Mouse (Mus musculus): ENCODE measurements around the gene Lgr4. TPM values are rescaled to one million over a fixed set of nuclear protein-coding genes. Genes with fewer than 3 reads are reported as not detected.
"Not testable (repeated sequence)": the region's sequence is repeated elsewhere in the genome, so short reads cannot be mapped to it uniquely, and the experiment has no call there.

Gene Lgr4
- 19.7 and 21.1 TPM in 2 replicates for polyA plus RNA-seq (2014; fragmentation: Nextera tagmentation; extraction: Ambion mirVana)

DNA sequence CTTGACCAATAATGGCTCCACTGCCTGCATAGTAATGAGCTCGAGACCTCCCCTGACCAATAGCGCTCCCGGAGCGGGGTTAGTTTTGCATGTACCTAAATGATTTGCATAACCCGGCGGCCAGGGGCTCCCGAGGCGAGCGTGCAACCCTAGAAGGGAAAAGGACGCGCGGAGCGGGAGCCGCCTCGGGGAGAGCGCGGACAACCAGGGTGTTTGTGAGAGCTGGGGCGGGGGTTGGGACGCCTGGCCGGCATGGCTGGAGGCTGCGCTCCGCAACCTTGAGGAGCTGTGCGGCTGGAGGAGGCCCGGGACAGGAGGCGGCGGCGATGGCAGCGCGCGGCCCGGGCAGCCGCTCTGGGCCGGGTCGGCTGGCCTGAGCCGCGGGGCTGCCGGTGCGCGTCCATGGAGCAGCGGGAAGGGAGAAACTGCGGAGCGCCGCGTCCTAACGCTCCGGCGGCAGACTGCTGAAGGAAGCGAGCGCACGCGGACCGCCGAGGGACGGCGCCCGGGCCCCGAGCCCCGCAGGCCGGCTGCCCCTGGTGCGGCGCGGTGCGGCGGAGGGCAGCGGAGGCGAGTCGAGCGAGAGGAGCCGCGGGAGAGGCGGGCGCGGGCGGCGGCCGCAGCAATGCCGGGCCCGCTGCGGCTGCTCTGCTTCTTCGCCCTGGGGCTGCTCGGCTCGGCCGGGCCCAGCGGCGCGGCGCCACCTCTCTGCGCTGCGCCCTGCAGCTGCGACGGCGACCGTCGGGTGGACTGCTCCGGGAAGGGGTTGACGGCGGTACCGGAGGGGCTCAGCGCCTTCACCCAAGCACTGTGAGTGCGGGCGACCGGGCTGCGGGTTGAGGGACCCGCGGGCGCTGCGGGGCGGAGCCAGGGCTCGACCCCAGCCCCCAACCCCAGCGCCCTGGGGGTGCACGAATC lies at the start of gene Lgr4:
Gene Lgr4 (plus strand): TSS at position 152 of the 918 bp plus-strand sequence.
- H3K4me3 ChIP-seq (ENCODE audit: low read depth, low read length): peak within 1 kb of the TSS; percentile 98
- DNase-seq (ENCODE audit: low spot score) (peak; percentile 94), ATAC-seq (ENCODE audit: insufficient read depth, low FRiP score, low TSS enrichment) (peak; percentile 98)
- WGBS: under 1% methylated on average over 58 of the region's 111 CpGs
- H3K9me3 ChIP-seq (ENCODE audit: control insufficient read depth, low read length): no peaks in the 10 kb centered on the region
- peak within 1 kb of the TSS; percentile 98 for H3K27ac ChIP-seq (ENCODE audit: low read depth, low read length)
- no peaks in the 10 kb centered on the region for H3K27me3 ChIP-seq (ENCODE audit: control insufficient read depth, insufficient read depth, low read length)
- peak within 1 kb of the TSS; percentile 96 for H3K9ac ChIP-seq (ENCODE audit: low read length)
- peaks cover 21% of the 10 kb centered on the region for H3K4me1 ChIP-seq (ENCODE audit: control insufficient read depth, insufficient read depth, low read length)
- H3K36me3 ChIP-seq (ENCODE audit: control insufficient read depth, insufficient read depth, low read length): no peaks in the 10 kb centered on the region
- H3K4me2 ChIP-seq (ENCODE audit: low read depth): peak within 1 kb of the TSS; percentile 91

DNA sequence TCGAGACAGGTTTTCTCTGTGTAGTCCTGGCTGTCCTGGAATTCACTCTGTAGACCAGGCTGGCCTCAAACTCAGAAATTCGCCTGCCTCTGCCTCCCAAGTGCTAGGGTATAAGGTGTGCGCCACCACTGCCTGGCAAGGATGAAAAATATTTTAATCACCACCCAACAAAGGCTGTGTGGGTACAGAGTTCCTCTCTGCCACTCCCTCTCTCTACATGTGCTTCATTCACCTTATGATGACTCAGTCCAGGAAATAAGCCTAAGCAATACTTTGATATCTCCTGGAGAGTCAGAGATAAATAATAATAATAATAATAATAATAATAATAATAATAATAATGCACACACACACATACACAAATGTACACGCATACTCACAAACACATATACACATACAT lies 38.0 kb upstream of the Lgr4 start:
- H3K9ac ChIP-seq (ENCODE audit: low read length); DNase-seq (ENCODE audit: low spot score); H3K27me3 ChIP-seq (ENCODE audit: control insufficient read depth, insufficient read depth, low read length); H3K4me2 ChIP-seq (ENCODE audit: low read depth); H3K36me3 ChIP-seq (ENCODE audit: control insufficient read depth, insufficient read depth, low read length); H3K9me3 ChIP-seq (ENCODE audit: control insufficient read depth, low read length); ATAC-seq (ENCODE audit: insufficient read depth, low FRiP score, low TSS enrichment); H3K27ac ChIP-seq (ENCODE audit: low read depth, low read length); H3K4me1 ChIP-seq (ENCODE audit: control insufficient read depth, insufficient read depth, low read length); H3K4me3 ChIP-seq (ENCODE audit: low read depth, low read length): not testable (repeated sequence)
- WGBS: 85% methylated on average over 4 of the region's 4 CpGs

DNA sequence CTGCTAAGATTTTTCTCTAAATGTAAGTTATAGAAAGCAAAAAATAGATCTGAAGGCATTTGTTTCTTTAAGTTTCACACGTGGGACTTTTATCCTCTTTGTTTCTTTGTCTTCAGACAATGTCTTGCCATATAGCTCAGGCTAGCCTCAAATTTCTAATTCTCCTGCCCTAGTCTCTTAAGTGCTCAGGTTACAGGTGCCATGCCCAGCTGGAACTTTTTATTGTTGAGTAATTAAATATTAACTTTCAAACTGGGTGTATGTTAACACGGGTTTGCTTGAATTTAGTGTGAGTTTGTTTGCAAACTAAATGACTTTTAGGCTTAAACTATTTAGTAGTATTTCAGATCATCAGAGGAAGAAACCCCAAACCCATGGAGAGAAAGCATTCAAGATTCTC lies 36.3 kb upstream of the Lgr4 start:
- Histone ChIP-seq H3K27ac (ENCODE audit: low read depth, low read length) (no peak overlapping the region), H3K4me2 (ENCODE audit: low read depth) (no peak overlapping the region), H3K36me3 (ENCODE audit: control insufficient read depth, insufficient read depth, low read length) (no peaks in the 10 kb centered on the region), H3K9ac (ENCODE audit: low read length) (no peak overlapping the region), H3K9me3 (ENCODE audit: control insufficient read depth, low read length) (no peaks in the 10 kb centered on the region), H3K4me1 (ENCODE audit: control insufficient read depth, insufficient read depth, low read length) (no peaks in the 10 kb centered on the region), H3K4me3 (ENCODE audit: low read depth, low read length) (no peak overlapping the region), H3K27me3 (ENCODE audit: control insufficient read depth, insufficient read depth, low read length) (no peaks in the 10 kb centered on the region)
- WGBS: 53% methylated on average over 2 of the region's 2 CpGs
- DNase-seq (ENCODE audit: low spot score): no peak
- no peak for ATAC-seq (ENCODE audit: insufficient read depth, low FRiP score, low TSS enrichment)

- whole genome bisulfite sequencing: 63% methylated on average over 1 of the region's 1 CpGs
- no peak overlapping the region for H3K4me3 ChIP-seq (ENCODE audit: low read depth, low read length)
- no peaks in the 10 kb centered on the region for H3K27me3 ChIP-seq (ENCODE audit: control insufficient read depth, insufficient read depth, low read length)
- no peak overlapping the region for H3K27ac ChIP-seq (ENCODE audit: low read depth, low read length)
- H3K4me2 ChIP-seq (ENCODE audit: low read depth): no peak overlapping the region
- DNase-seq (ENCODE audit: low spot score) (no peak), ATAC-seq (ENCODE audit: insufficient read depth, low FRiP score, low TSS enrichment) (no peak)
- no peaks in the 10 kb centered on the region for H3K36me3 ChIP-seq (ENCODE audit: control insufficient read depth, insufficient read depth, low read length)
- H3K9me3 ChIP-seq (ENCODE audit: control insufficient read depth, low read length): no peaks in the 10 kb centered on the region
- H3K4me1 ChIP-seq (ENCODE audit: control insufficient read depth, insufficient read depth, low read length): no peaks in the 10 kb centered on the region
- no peak overlapping the region for H3K9ac ChIP-seq (ENCODE audit: low read length)
Observed at GRCm38 (mm10) chr2:109881625-109882024, 35.8 kb upstream of the Lgr4 start.

DNA sequence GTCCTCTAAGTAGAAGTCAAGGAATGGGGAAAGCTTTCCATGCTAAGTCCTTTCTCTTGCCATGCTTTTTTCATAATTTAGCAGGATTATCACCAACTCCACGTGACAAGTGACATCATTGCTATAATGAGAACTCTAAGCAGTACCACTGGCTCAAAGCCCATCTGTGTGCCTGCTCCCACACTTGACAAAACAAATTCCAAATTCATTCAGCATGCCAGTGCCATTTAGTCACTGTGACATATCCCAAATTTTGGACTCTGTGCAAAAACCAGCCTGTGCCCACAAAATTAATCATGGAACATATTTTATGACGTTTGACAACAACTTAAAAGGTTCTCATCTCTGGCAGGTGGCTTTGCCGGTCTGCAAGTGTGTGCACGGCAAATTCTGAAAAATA lies 33.3 kb upstream of the Lgr4 start:
- H3K4me1 ChIP-seq (ENCODE audit: control insufficient read depth, insufficient read depth, low read length): no peaks in the 10 kb centered on the region
- H3K4me3 ChIP-seq (ENCODE audit: low read depth, low read length): no peak overlapping the region
- H3K27me3 ChIP-seq (ENCODE audit: control insufficient read depth, insufficient read depth, low read length): no peaks in the 10 kb centered on the region
- 80% methylated on average over 4 of the region's 4 CpGs for WGBS
- DNase-seq (ENCODE audit: low spot score) (no peak), ATAC-seq (ENCODE audit: insufficient read depth, low FRiP score, low TSS enrichment) (no peak)
- no peak overlapping the region for H3K27ac ChIP-seq (ENCODE audit: low read depth, low read length)
- no peaks in the 10 kb centered on the region for H3K36me3 ChIP-seq (ENCODE audit: control insufficient read depth, insufficient read depth, low read length)
- no peak overlapping the region for H3K9ac ChIP-seq (ENCODE audit: low read length)
- H3K4me2 ChIP-seq (ENCODE audit: low read depth): no peak overlapping the region
- no peaks in the 10 kb centered on the region for H3K9me3 ChIP-seq (ENCODE audit: control insufficient read depth, low read length)

- Histone ChIP-seq H3K9ac (ENCODE audit: low read length) (no peak overlapping the region), H3K9me3 (ENCODE audit: control insufficient read depth, low read length) (no peaks in the 10 kb centered on the region), H3K4me2 (ENCODE audit: low read depth) (no peak overlapping the region), H3K4me3 (ENCODE audit: low read depth, low read length) (no peak overlapping the region), H3K36me3 (ENCODE audit: control insufficient read depth, insufficient read depth, low read length) (no peaks in the 10 kb centered on the region), H3K27me3 (ENCODE audit: control insufficient read depth, insufficient read depth, low read length) (no peaks in the 10 kb centered on the region), H3K27ac (ENCODE audit: low read depth, low read length) (no peak overlapping the region), H3K4me1 (ENCODE audit: control insufficient read depth, insufficient read depth, low read length) (no peaks in the 10 kb centered on the region)
- WGBS: 68% methylated on average over 4 of the region's 4 CpGs
- DNase-seq (ENCODE audit: low spot score) (no peak), ATAC-seq (ENCODE audit: insufficient read depth, low FRiP score, low TSS enrichment) (no peak)
Observed at GRCm38 (mm10) chr2:109884507-109884906, 32.9 kb upstream of the Lgr4 start.

- H3K4me3 ChIP-seq (ENCODE audit: low read depth, low read length): peak overlapping the region; percentile 91
- peaks cover 1% of the 10 kb centered on the region; the same call in 1 of the 2 replicates for H3K36me3 ChIP-seq (ENCODE audit: control insufficient read depth, insufficient read depth, low read length)
- H3K27ac ChIP-seq (ENCODE audit: low read depth, low read length): peak overlapping the region; percentile 89; the same call in 1 of the 2 replicates
- 40% methylated on average over 4 of the region's 4 CpGs for WGBS
- no peaks in the 10 kb centered on the region for H3K27me3 ChIP-seq (ENCODE audit: control insufficient read depth, insufficient read depth, low read length)
- peaks cover 8% of the 10 kb centered on the region; the same call in 1 of the 2 replicates for H3K4me1 ChIP-seq (ENCODE audit: control insufficient read depth, insufficient read depth, low read length)
- H3K9ac ChIP-seq (ENCODE audit: low read length): peak overlapping the region; percentile 97
- no peaks in the 10 kb centered on the region for H3K9me3 ChIP-seq (ENCODE audit: control insufficient read depth, low read length)
- ATAC-seq (ENCODE audit: insufficient read depth, low FRiP score, low TSS enrichment) (no peak), DNase-seq (ENCODE audit: low spot score) (no peak)
- peak overlapping the region; percentile 40 for H3K4me2 ChIP-seq (ENCODE audit: low read depth)
Observed at GRCm38 (mm10) chr2:109890068-109890467, 27.4 kb upstream of the Lgr4 start.

DNA sequence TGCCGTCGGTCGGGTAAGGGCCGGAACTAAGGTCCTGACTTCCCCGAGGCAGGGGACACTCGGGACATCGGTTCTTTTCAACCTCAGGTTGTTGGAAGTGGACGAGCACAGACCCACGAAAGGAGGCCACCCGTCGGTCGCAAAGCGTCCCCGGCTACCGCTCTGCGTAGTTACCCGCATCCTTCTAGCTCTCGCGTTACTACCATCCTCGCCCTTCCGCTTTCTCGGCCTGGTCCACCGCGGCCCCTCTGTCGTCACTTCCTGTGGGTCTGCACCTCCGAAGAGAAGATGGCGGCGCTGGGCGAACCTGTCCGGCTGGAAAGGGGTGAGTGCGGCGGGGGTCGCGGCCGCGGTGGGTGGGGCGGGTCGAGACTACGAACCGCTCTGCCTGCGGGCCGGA lies 26.9 kb upstream of the Lgr4 start, which contains the start of gene Lin7c:
Gene Lin7c (plus strand): TSS at position 257 of the 400 bp plus-strand sequence.
- Histone ChIP-seq H3K9ac (ENCODE audit: low read length) (peak within 1 kb of the TSS; percentile 97), H3K27ac (ENCODE audit: low read depth, low read length) (peak within 1 kb of the TSS; percentile 89), H3K9me3 (ENCODE audit: control insufficient read depth, low read length) (no peaks in the 10 kb centered on the region), H3K36me3 (ENCODE audit: control insufficient read depth, insufficient read depth, low read length) (peaks cover 4% of the 10 kb centered on the region; the same call in 1 of the 2 replicates), H3K4me2 (ENCODE audit: low read depth) (peak within 1 kb of the TSS; percentile 65), H3K4me3 (ENCODE audit: low read depth, low read length) (peak within 1 kb of the TSS; percentile 91), H3K27me3 (ENCODE audit: control insufficient read depth, insufficient read depth, low read length) (no peaks in the 10 kb centered on the region), H3K4me1 (ENCODE audit: control insufficient read depth, insufficient read depth, low read length) (peaks cover 8% of the 10 kb centered on the region; the same call in 1 of the 2 replicates)
- under 1% methylated on average over 40 of the region's 42 CpGs for WGBS
- peak; percentile 100 for ATAC-seq (ENCODE audit: insufficient read depth, low FRiP score, low TSS enrichment)
- peak; percentile 93 for DNase-seq (ENCODE audit: low spot score)

Data from neural tube, embryonic 11.5 days (tissue).